Mouse (Mus musculus): ENCODE results near the gene Slc12a9. TPM values are rescaled to one million over a fixed set of nuclear protein-coding genes. Genes with fewer than 3 reads are reported as not detected.

Gene Slc12a9
- total RNA-seq (2021) = 1 to 10 TPM; 3.8 to 5.4 TPM
- long read RNA-seq, experiment 1, partial matches to known transcripts = 1 of 3 reads
- long read RNA-seq, experiment 1, other reads (novel, unspliced or antisense) = 0 of 3 reads
- long read RNA-seq, experiment 2, partial matches to known transcripts = 0 of 1 reads
- long read RNA-seq, experiment 2, other reads (novel, unspliced or antisense) = 0 of 1 reads

DNA sequence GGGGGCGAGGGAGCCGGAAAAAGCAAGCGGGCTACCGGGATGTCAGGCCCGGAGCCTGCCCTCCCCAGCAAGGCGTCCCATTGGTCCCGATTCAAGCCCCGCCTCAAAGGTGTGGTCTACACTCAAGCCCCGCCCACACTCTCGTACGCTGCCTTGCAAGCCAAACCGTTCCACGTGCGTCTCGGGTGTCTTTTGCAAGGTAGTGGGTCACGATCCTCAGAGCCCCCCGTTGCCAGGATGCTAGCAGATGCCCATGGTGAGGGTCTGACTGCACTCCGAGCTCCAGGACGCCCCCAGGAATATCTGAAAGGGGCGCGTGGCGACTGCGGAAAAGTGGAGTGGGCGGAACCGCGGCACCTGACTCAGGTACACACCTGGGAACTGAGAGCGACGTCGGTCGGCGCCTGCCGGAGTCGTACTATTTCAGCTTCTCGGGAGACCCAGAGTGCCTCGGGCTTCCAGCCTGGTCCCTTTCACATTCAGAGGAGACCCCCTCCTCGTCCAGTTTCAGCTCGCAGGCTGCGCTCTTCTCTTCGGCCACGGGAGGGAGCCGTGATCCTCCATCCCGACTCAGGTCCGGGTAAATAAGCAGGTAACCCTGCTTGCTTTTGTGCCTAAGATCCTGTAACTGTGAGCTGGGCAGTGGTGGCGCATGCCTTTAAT is at the start of gene Slc12a9:
Slc12a9 (minus strand) TSS at position 86 of the 663 bp plus-strand sequence.
- DNase-seq = peak; percentile 88 to 96
- intact Hi-C loops (cut with DNase I) = loop anchor here (1.0 to 10.0 kb wide), 3 partner anchors 43 to 431 kb away; no protein-coding TSS in a partner anchor

DNA sequence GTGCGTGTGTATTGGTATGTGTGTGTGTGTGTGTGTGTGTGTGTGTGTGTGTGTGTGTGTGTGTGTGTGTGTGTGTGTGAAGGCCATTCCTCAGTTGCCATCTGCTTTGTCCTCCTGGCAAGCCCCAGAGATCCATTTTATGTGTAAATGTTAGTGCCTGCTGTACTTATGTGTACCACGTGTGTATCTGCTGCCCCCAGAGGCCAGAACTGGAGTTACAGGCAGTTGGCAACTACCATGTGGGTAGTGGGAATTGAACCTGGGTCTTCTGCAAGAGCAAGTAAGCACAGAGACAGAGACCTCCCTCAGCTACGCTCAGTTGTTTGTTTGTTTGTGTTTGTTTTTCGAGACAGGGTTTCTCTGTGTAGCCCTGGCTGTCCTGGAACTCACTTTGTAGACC is 47.8 kb upstream of the Slc12a9 start:
- DNase-seq = peak; percentile 67 to 75

DNA sequence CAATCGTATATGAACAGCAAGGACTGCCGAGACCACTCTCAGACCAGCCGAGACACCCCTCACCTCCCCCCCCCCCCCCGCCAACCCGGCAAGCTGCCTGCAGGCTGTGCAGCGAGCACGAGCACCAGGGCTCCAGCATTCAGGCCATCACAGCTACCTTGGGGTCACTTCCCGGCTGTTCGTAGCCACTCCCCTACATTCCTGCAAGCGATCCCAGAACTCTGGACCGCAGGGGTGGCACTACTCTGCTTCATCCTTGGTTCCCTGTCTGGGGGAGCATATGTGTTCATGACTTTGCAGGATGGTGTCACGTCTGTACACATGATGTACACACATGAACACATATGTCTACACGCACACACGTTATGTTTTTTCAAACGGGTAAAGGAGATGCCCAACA is 44.2 kb upstream of the Slc12a9 start:
- intact Hi-C loops (cut with DNase I) = loop anchor here (2.0 to 5.0 kb wide), 2 partner anchors 85 to 245 kb away; no protein-coding TSS in a partner anchor
- DNase-seq = no peak

More for the DNA sequence above, 47.8 kb upstream of the Slc12a9 start:
- intact Hi-C loops (cut with DNase I) = no loop called here

DNA sequence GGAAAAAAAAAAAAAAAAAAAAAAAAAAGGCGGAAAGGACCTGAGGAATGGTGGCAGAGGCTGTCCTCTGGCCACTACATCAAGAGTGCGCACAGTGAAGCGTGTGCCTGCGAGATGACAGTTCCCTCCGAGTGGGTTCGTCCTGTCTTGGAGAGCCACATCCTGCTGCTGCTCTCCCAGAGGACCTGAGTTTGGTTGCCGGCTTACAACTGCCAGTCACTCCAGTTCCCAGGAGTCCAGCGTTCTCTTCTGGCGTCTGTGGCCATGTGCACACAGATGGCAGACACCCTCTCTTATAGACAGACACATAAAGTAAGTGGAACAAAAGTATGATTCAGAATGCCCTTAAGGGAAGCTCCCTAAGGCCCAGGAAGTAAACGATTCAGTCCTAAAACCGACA is 43.8 kb upstream of the Slc12a9 start:
- peak; percentile 40 to 41 for DNase-seq

DNA sequence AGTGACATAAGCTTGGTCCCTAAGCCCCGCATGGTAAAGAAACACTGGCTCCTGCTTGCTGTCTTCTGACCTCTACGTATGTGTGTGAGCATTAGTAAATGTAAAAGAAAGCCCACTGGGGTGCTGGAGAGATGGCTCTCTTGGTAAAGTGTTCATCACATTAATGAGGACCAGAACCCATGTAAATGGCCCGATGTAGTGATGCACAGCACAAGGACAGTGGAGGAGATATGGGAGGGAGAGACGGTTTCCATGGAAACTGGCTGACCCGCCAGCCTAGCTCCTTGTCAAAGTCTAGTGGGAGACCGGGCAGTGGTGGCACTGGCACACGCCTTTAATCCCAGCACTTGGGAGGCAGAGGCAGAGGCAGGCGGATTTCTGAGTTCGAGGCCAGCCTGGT is 43.3 kb upstream of the Slc12a9 start:
- intact Hi-C loops (cut with DNase I) = loop anchor here (1.0 to 5.0 kb wide), 2 partner anchors 42 to 244 kb away; no protein-coding TSS in a partner anchor
- peak in 1 of 2 experiments; percentile 23 for DNase-seq

More for the DNA sequence above, 43.8 kb upstream of the Slc12a9 start:
- intact Hi-C loops (cut with DNase I) = loop anchor here (5.0 kb wide), 1 partner anchor 245 kb away; no protein-coding TSS in a partner anchor

DNA sequence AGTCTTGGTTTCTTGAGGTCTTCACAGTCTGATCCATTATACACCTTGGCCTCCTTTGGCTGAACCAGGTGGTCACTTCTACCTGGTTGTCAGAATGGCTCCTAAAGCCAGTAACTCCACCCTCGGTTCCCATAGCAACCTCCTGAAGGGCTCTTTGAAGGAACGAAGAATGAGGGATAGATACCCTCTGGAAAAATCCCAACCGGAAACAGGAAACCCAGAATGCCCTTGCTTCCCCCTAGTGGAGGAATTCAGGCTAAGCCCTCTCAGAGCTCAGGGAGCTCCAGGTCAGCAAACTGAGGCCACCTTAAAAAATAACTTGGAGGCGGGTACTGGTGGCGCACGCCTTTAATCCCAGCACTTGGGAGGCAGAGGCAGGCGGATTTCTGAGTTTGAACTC is 42.8 kb upstream of the Slc12a9 start:
- DNase-seq = no peak
- intact Hi-C loops (cut with DNase I) = loop anchor here (1.0 to 5.0 kb wide), 2 partner anchors 42 to 244 kb away; no protein-coding TSS in a partner anchor

DNA sequence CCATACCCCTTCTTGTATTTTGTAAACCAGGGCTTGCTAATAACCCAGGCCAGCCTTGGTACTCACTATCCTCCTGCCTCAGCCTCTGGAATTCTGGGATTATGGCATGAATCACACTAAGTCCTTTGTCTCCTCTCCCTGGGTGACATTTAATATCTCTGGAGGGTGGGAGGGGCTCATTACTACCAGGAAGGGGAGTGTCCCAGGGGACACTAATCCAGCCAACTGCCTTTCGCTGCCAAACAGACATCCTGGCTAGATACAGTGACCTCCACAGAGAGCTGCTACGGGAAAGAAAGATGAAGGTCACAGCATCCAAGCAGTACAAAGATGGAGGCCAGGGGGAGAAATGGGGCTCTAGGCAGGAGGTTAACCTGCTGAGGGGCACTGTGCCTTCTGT is 42.2 kb upstream of the Slc12a9 start:
- DNase-seq = peak; percentile 69 to 77
- intact Hi-C loops (cut with DNase I) = loop anchor here (1.0 to 5.0 kb wide), 3 partner anchors 23 to 243 kb away; no protein-coding TSS in a partner anchor

DNA sequence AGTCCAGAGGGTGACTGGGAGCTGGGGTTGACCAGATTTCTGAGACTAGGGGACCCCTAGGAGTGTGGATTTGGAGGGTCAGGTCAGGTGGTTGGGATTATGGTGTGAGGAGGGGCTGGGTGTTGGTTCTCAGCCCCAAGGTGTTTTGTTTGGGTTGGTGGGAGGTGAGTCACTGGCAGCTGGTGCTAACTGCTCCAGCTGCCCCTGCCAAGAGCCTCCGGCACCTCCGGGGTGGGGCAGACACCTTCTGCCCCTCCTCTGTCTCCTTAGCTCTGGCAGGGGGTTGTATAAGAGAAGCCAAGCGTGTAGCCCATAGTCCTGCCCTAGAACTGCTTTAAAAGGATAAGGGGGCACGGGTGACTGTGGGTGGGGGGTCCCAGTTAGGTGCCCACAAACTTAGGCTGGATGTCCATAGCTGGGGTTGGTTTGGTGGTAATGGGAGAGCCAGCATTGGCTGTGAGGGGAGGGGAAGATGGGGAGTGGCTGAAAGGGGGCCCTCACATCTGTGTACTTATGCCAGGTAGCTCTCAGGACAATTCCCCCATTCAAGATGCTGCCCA is 41.2 kb upstream of the Slc12a9 start:
- intact Hi-C loops (cut with DNase I) = loop anchor here (2.0 to 5.0 kb wide), 2 partner anchors 22 to 242 kb away; no protein-coding TSS in a partner anchor
- DNase-seq = no peak

DNA sequence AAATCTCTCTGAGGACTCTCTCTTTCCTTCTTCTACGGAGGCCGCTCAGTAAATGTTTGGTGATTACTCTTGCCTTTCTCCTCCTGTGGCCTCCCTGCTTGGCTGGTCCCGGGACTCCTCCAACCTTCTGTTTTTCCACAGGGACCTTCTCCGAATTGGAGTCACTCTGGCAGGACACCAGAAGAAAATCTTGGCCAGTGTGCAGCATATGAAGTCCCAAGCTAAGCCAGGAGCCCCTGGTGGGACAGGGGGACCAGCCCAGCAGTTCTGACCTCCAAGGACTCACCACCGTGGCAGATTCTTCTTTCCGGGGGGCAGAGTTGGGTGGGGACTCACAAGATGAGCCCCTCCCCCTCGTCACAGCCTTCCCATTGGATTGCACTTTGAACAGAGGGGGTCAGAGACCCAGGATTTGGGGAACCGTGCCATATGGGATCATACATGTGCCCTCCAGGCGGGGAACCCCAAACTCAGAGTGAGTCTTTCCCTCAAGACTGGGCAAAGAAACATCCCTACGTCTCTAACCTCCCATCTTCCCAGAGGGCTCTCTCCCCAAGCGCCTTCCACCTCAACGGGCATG is 40.1 kb upstream of the Slc12a9 start:
- peak in 1 of 2 experiments; percentile 33 for DNase-seq
- intact Hi-C loops (cut with DNase I) = no loop called here

DNA sequence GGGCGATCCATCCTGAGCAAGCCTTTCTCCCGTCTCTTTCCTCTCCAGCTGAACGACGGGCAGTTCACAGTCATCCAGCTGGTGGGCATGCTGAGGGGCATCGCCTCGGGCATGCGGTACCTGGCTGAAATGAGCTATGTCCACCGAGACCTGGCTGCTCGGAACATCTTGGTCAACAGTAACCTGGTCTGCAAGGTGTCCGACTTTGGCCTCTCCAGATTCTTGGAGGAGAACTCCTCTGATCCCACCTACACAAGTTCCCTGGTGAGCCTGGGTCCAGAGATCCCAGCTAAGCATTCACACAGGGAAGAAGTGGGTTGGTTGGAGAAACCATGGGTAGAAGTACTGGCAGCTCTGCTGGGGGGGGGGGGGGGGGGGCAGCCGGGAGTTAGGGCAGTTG is 36.3 kb upstream of the Slc12a9 start:
- intact Hi-C loops (cut with DNase I) = no loop called here
- DNase-seq = no peak

DNA sequence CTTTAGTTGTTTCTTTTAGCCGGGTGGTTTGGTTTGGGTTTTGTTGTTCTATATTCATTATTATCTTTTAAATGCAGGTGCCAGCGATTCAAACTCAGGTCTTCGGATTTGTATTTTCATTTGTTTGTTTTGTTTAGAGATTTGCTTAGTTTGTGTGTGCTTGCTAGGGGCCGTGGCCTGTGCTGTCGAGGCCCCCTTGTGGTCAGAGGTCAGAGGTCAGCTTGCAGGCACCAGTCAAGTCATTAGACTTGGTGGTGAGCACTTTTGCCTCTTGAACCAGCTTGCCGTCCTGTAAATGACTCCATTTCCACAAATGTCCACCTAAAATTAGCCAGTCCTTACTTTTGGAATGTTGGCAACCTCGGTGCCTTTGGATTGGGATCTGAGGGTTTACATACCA is 25.0 kb upstream of the Slc12a9 start:
- intact Hi-C loops (cut with DNase I) = no loop called here
- no peak for DNase-seq

DNA sequence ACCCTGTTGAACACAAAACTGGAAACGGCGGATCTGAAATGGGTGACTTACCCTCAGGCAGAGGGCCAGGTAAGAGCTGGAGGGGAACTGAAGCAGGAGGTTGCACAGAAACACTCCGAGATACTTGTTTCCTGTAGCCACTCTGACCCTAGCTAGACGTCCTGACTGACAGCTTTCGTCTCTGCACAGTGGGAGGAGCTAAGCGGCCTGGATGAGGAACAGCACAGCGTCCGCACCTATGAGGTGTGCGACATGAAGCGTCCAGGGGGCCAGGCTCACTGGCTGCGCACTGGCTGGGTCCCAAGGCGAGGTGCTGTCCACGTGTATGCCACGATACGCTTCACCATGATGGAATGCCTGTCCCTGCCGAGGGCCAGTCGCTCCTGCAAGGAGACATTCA is 20.7 kb upstream of the Slc12a9 start:
- no peak for DNase-seq
- intact Hi-C loops (cut with DNase I) = no loop called here

DNA sequence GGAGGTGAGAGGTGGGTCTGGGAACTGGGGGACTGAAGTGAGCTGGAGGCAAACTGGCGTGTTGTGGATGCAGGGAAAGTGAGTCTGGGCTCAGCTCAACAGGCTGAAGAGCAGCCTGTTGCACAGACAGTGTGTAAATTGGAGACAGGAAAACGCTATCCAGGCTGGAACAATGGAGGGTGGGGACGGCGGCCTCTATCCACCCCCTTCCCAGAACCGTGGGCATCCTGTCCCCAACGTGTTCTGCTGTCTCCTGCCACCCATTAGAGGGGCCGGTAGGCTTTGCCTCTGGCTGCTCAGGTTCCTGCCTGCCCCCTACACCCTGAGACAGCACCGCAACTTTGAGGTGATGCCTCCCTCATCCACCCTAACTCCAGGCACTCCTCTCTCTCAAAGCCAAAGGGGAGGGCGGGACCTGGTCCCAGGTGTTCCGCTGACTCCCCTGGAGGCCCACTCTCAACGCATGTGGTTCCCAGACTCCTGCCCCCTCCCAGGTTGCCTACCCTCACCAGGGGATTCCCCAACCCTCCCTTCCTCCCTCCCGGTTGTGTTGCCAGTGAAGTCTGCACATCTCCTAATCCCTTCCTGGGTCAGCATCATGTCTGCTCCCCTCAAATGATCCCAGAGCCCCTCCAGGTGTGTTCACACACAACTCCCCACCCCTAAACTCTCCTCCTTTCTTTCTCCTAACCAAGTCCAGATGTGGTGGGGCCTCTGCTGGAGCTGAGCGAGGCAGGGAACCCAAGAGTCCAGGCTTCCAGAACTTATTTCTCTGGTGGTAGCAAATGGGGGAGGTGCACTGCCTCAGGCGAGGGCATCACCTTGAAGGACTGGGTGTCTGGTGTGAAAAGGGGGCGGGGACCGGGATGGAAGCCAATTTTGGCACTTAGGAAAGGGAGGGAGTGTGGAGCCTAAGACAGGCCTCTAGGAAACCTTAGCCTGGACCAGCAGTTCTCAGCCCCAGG is 18.9 kb upstream of the Slc12a9 start:
- peak; percentile 56 to 71 for DNase-seq
- intact Hi-C loops (cut with DNase I) = loop anchor here (2.0 kb wide), 2 partner anchors 13 to 23 kb away; no protein-coding TSS in a partner anchor

DNA sequence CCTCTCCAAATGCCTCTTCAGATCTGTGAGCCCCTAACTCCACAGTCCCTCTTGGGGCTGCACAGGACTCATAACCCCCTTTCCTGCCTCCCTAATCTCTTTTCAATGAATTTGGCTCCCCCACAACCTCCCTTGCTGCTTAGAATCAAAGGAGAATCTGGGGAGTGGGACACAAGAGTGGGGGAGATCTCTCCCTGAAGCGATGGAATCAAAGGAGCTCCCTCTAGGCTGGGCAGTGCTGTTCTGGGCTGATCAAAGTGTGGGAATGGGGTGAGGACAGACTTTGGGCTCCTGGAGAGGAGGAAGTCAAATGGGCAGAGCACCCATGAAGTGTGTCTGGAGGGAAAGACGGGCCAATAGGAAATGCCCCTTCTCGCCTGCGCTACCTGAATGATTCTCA is 18.0 kb upstream of the Slc12a9 start:
- intact Hi-C loops (cut with DNase I) = no loop called here
- DNase-seq = no peak

DNA sequence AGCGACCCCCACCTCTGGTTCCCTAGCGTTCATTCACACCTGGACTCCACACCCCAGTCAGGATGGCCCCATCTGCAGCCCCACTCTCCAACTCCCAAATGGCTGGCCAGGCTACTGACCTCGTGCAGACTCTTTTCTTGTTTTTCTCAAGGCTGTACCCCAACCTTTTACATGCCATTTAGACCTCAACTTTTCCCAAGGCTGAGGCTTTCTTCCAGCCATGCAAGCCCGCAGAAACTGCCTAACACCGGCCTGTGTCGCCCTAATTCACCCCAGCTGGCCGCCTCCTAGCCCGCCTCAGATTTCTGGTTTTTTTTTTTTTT is 17.6 kb upstream of the Slc12a9 start:
- intact Hi-C loops (cut with DNase I) = no loop called here
- DNase-seq = no peak

DNA sequence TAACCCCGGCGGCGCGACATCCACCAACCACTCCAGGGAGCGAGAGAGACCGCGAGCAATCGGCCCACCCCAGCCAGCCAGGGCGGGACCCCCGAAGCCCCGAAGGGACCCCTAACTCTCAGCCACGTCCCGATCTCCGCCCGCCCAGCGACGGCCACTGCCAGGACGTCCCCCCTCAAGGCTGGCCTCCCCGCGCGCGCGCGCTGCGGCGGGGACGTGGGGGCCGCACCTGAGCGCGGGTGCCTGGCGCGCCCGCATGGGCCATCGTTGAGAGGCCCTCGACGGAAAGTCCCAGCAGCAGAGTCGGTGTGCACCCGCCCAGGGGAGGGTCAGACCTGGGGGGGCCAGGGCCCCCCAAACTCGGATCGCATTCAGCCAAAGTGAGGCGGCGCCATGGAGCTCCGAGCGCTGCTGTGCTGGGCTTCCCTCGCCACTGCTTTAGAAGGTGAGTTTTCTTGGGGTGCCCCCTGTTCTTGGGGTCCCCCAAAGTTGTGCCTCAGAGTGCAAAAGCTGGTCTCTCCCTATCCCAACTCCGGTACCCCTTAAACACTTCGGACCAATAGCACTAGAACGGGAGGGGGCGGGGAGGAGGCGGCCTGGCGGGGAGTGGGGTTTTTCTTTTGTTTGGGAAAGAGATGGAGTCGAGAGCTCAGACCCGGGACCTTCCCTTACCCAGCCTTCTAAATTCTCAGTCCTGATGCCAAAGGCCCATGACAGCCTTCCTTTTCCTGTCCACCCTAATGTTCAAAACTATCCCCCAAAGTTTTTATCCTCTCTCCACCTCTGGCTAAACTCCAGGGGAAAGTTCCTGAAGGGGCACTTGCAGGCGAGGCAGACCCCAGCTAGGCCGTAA is 17.0 kb upstream of the Slc12a9 start:
- no peak for DNase-seq
- intact Hi-C loops (cut with DNase I) = no loop called here

DNA sequence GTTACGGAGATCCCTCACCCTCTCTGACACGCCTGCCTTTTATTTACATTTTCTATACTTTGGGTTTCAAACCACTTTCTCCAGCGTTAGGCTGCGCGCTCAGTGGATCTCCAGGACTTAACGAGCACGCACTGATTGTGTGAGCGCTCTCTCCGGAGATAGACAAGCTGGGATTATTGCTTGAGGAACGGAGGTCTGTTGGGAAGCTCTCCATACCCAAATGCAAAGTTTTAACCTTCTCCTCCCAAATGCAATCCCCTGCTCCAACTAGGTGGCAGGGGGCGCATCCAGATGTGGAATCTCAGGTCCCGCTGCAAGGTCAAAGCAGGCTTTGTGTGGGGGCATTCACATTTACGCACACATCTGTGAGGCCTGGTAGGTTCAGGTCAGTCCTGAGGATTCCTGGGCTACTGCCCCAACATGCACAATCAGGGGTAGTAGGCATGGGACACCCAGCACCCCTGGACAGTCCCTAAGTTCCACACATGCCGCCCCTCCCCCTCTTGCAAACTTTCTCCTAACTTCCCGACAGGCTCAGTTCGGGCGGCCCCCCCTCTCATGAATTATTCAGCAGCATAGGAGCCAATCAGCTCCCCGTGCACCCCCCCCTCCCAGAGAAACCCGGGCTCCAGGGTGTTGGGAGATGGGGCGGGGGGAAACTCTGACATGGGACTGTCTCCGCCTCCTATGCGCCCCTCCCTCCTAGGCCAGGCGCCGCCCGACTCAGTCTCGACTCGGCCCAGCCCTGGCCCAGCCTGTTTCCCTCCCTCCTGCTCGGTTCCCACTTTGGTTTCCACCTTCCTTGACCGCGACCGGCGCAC is 16.2 kb upstream of the Slc12a9 start, which contains the start of gene Ephb4:
Ephb4 (plus strand) TSS at position 726 of the 821 bp plus-strand sequence.
- DNase-seq = peak; percentile 92 to 93
- intact Hi-C loops (cut with DNase I) = no loop called here
